Mouse (Mus musculus): ENCODE measurements around the gene Axin2. TPM values are rescaled to one million over a fixed set of nuclear protein-coding genes. Genes with fewer than 3 reads are reported as not detected.

Gene Axin2
- polyA plus RNA-seq, 1 experiment, result 11.4 TPM

DNA sequence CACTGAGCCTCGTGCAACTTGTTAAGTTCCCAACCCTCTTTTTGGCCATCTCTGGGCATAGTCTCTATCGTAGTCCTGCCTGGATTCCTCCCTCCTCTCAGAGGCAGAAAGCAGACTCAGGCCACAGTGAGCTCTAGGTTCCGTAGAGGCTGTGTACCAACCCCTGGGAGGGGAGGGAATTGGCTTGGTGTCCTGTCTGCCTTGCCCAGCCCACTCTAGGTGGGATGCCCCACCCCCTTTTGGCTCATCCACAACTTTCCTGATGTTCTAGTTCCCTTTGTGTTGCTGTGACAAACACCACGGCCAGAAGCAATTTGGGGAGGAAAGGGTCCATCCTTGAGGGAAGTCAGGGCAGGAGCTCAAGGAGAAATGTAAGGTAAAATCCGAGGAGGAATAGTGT lies 39.0 kb downstream of the Axin2 start:
- Histone ChIP-seq H3K27ac (ENCODE audit: insufficient read depth, low read length) (no peak overlapping the region), H3K9me3 (replicated peaks; ENCODE audit: control insufficient read depth, insufficient read depth, low read length, poor library complexity, severe bottlenecking) (no peaks in the 10 kb centered on the region), H3K4me3 (ENCODE audit: low read depth, low read length) (no peak overlapping the region), H3K36me3 (ENCODE audit: control insufficient read depth, insufficient read depth, low read length, poor library complexity, severe bottlenecking) (no peaks in the 10 kb centered on the region), H3K9ac (ENCODE audit: low read depth, poor library complexity, severe bottlenecking) (no peak overlapping the region), H3K27me3 (ENCODE audit: control insufficient read depth, insufficient read depth, low read length, poor library complexity, severe bottlenecking) (no peaks in the 10 kb centered on the region; the same call in 1 of the 2 replicates), H3K4me1 (ENCODE audit: control insufficient read depth, insufficient read depth, low read length) (no peaks in the 10 kb centered on the region)
- TF ChIP-seq EP300 (IDR thresholded peaks at IDR 0.05; ENCODE audit: insufficient read depth, low read depth, low read length), result no peak
- TF ChIP-seq POLR2A (IDR thresholded peaks at IDR 0.05; ENCODE audit: insufficient read depth, low read length), result no peak
- TF ChIP-seq CTCF (IDR thresholded peaks at IDR 0.05; ENCODE audit: low read depth, low read length), result no peak

DNA sequence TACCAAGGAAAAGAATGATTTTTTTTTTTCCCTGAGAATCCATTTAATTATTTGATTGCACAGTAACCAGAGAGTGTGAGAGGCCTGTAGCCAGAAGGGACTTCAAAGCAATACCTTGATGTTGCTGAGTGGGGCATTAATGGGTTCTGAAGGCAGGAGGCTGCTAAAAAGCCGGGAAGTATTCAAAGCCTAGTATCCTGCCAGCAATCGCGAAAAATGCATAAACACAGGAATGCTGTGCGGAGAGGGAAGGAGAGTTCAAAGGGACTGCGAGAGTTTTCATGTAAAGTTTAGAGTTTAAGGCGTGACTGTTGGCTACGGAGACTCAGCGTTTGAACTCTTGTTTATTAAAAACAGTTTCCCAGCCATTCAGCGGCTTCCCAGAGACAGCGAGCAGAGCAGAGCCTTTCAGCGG lies 41.5 kb downstream of the Axin2 start:
- Histone ChIP-seq H3K27me3 (ENCODE audit: control insufficient read depth, insufficient read depth, low read length, poor library complexity, severe bottlenecking) (no peaks in the 10 kb centered on the region; the same call in 1 of the 2 replicates), H3K27ac (ENCODE audit: insufficient read depth, low read length) (no peak overlapping the region), H3K4me1 (ENCODE audit: control insufficient read depth, insufficient read depth, low read length) (no peaks in the 10 kb centered on the region), H3K4me3 (ENCODE audit: low read depth, low read length) (no peak overlapping the region), H3K9me3 (replicated peaks; ENCODE audit: control insufficient read depth, insufficient read depth, low read length, poor library complexity, severe bottlenecking) (no peaks in the 10 kb centered on the region), H3K9ac (ENCODE audit: low read depth, poor library complexity, severe bottlenecking) (no peak overlapping the region), H3K36me3 (ENCODE audit: control insufficient read depth, insufficient read depth, low read length, poor library complexity, severe bottlenecking) (no peaks in the 10 kb centered on the region)
- TF ChIP-seq EP300 (IDR thresholded peaks at IDR 0.05; ENCODE audit: insufficient read depth, low read depth, low read length) (no peak), POLR2A (IDR thresholded peaks at IDR 0.05; ENCODE audit: insufficient read depth, low read length) (no peak), CTCF (IDR thresholded peaks at IDR 0.05; ENCODE audit: low read depth, low read length) (no peak)

DNA sequence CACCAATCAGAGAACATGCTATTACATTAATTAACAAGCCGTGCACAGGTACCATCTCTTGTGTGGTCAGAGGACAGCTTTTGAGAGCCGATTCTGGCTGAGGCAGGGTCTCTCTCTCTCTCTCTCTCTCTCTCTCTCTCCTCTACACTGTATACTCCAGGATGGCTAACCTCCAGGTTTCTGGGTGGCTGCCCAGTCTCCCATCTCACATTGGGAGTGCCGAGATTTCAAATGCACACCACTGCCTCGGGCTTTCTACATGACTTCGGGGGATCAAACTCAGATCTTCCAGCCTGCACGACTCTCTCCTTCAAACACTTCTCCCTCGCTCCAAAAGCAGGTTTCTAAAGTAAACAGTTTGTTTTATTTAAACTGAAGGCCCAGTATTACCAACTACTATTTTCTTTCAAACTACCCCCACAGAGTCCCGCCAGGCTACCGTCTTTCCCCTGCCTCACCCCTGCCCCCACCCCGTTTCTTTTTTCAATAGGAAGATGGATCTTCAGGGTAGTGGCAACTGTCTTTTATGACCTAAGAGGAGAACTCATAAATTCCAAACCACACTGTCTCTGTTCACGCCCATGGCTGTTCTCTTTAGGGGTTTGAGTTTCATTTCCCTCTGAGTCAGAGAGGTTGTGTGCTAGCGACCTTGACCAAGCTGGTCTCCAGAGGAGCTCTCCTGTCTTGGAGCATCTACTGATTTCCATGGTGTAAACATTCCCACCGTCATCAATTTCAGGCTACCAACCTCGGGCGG lies 43.5 kb downstream of the Axin2 start:
- H3K9me3 ChIP-seq (replicated peaks; ENCODE audit: control insufficient read depth, insufficient read depth, low read length, poor library complexity, severe bottlenecking), result no peaks in the 10 kb centered on the region
- no peak overlapping the region for H3K9ac ChIP-seq (ENCODE audit: low read depth, poor library complexity, severe bottlenecking)
- no peaks in the 10 kb centered on the region; the same call in 1 of the 2 replicates for H3K27me3 ChIP-seq (ENCODE audit: control insufficient read depth, insufficient read depth, low read length, poor library complexity, severe bottlenecking)
- H3K27ac ChIP-seq (ENCODE audit: insufficient read depth, low read length), result no peak overlapping the region
- TF ChIP-seq EP300 (IDR thresholded peaks at IDR 0.05; ENCODE audit: insufficient read depth, low read depth, low read length), result no peak
- TF ChIP-seq CTCF (IDR thresholded peaks at IDR 0.05; ENCODE audit: low read depth, low read length), result no peak
- TF ChIP-seq POLR2A (IDR thresholded peaks at IDR 0.05; ENCODE audit: insufficient read depth, low read length), result no peak
- H3K36me3 ChIP-seq (ENCODE audit: control insufficient read depth, insufficient read depth, low read length, poor library complexity, severe bottlenecking), result no peaks in the 10 kb centered on the region
- H3K4me1 ChIP-seq (ENCODE audit: control insufficient read depth, insufficient read depth, low read length), result no peaks in the 10 kb centered on the region
- no peak overlapping the region for H3K4me3 ChIP-seq (ENCODE audit: low read depth, low read length)

DNA sequence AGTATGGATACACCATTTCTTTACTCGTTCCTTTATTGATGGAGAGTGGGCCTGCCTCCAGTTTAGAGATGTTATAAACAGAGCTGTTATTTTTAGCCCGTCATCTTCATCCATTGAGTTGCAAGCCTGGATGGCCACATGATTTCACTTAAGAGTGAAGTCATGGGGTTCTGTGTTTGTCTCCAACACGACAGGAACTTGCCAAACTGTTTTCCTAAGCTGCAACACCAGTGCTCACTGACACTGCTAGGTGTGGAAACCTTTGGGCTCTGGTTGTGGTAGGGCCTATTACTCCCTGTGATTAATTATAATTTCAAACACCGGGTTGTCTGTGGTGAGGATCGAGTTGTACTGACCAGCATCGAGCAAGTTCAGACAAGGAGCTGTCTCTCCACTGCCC lies 45.6 kb downstream of the Axin2 start:
- H3K27ac ChIP-seq (ENCODE audit: insufficient read depth, low read length), result no peak overlapping the region
- no peak overlapping the region for H3K9ac ChIP-seq (ENCODE audit: low read depth, poor library complexity, severe bottlenecking)
- H3K36me3 ChIP-seq (ENCODE audit: control insufficient read depth, insufficient read depth, low read length, poor library complexity, severe bottlenecking), result no peaks in the 10 kb centered on the region
- no peaks in the 10 kb centered on the region for H3K9me3 ChIP-seq (replicated peaks; ENCODE audit: control insufficient read depth, insufficient read depth, low read length, poor library complexity, severe bottlenecking)
- TF ChIP-seq EP300 (IDR thresholded peaks at IDR 0.05; ENCODE audit: insufficient read depth, low read depth, low read length) (no peak), CTCF (IDR thresholded peaks at IDR 0.05; ENCODE audit: low read depth, low read length) (no peak), POLR2A (IDR thresholded peaks at IDR 0.05; ENCODE audit: insufficient read depth, low read length) (no peak)
- H3K4me1 ChIP-seq (ENCODE audit: control insufficient read depth, insufficient read depth, low read length), result no peaks in the 10 kb centered on the region
- H3K27me3 ChIP-seq (ENCODE audit: control insufficient read depth, insufficient read depth, low read length, poor library complexity, severe bottlenecking), result no peaks in the 10 kb centered on the region
- H3K4me3 ChIP-seq (ENCODE audit: low read depth, low read length), result no peak overlapping the region

DNA sequence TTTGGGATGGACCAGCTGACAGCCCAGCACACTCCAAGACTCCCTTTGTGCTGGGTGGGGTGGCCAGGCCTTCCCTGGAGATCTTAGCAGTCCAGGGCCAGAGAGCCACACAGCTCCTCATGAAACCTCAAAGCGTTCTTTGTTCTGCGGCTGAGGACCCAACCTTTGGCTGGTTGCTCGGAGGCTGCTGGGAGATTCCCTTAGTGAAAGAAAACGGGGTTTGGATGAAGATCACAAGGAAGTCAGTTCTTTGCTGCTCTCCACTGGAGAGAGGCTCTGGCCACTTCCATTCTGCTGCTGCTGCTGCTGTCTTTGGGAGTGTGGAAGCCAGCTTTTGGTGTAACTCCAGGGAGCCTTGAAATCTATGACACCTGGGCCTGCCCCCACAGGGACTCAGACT lies 53.3 kb downstream of the Axin2 start:
- no peak overlapping the region for H3K9ac ChIP-seq (ENCODE audit: low read depth, poor library complexity, severe bottlenecking)
- TF ChIP-seq EP300 (IDR thresholded peaks at IDR 0.05; ENCODE audit: insufficient read depth, low read depth, low read length), result no peak
- no peak for TF ChIP-seq POLR2A (IDR thresholded peaks at IDR 0.05; ENCODE audit: insufficient read depth, low read length)
- no peak for TF ChIP-seq CTCF (IDR thresholded peaks at IDR 0.05; ENCODE audit: low read depth, low read length)
- H3K4me3 ChIP-seq (ENCODE audit: low read depth, low read length), result no peak overlapping the region
- H3K36me3 ChIP-seq (ENCODE audit: control insufficient read depth, insufficient read depth, low read length, poor library complexity, severe bottlenecking), result no peaks in the 10 kb centered on the region
- no peaks in the 10 kb centered on the region for H3K27me3 ChIP-seq (ENCODE audit: control insufficient read depth, insufficient read depth, low read length, poor library complexity, severe bottlenecking)
- H3K9me3 ChIP-seq (replicated peaks; ENCODE audit: control insufficient read depth, insufficient read depth, low read length, poor library complexity, severe bottlenecking), result no peaks in the 10 kb centered on the region
- no peak overlapping the region for H3K27ac ChIP-seq (ENCODE audit: insufficient read depth, low read length)
- H3K4me1 ChIP-seq (ENCODE audit: control insufficient read depth, insufficient read depth, low read length), result no peaks in the 10 kb centered on the region

DNA sequence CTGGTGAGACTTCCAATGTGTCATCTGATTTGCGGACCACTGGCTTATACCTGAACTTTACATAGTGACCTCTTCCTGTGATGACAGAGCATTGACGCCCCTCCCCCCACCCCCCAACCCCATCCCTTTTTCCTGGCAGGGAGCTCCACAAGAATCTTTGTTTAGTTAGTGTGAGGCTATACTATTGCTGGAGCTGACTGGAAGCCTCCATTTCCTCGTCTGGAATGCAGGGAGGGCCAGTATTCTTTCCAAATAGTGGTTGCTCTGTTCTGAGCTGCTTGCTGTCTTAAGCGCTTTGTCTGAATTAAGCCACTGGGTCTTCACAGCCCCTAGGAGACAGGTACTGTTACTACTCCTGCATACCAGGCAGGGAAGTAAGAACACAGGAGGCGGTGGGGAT lies 53.7 kb downstream of the Axin2 start:
- Histone ChIP-seq H3K27me3 (ENCODE audit: control insufficient read depth, insufficient read depth, low read length, poor library complexity, severe bottlenecking) (no peaks in the 10 kb centered on the region), H3K9me3 (replicated peaks; ENCODE audit: control insufficient read depth, insufficient read depth, low read length, poor library complexity, severe bottlenecking) (no peaks in the 10 kb centered on the region), H3K4me3 (ENCODE audit: low read depth, low read length) (no peak overlapping the region), H3K36me3 (ENCODE audit: control insufficient read depth, insufficient read depth, low read length, poor library complexity, severe bottlenecking) (no peaks in the 10 kb centered on the region), H3K4me1 (ENCODE audit: control insufficient read depth, insufficient read depth, low read length) (no peaks in the 10 kb centered on the region), H3K27ac (ENCODE audit: insufficient read depth, low read length) (no peak overlapping the region), H3K9ac (ENCODE audit: low read depth, poor library complexity, severe bottlenecking) (no peak overlapping the region)
- TF ChIP-seq POLR2A (IDR thresholded peaks at IDR 0.05; ENCODE audit: insufficient read depth, low read length) (no peak), EP300 (IDR thresholded peaks at IDR 0.05; ENCODE audit: insufficient read depth, low read depth, low read length) (no peak), CTCF (IDR thresholded peaks at IDR 0.05; ENCODE audit: low read depth, low read length) (no peak)
